Mouse (Mus musculus) heart, adult 9 months (tissue): Measurements from ENCODE around the gene Nup210.

Source experiments
- DNase-seq, 2 experiments: peaks; one replicate each; pipeline ENCODE4 v3.0.0; 2022; ENCODE audit warnings: low spot score in 2 of 2

Gene Nup210

DNA sequence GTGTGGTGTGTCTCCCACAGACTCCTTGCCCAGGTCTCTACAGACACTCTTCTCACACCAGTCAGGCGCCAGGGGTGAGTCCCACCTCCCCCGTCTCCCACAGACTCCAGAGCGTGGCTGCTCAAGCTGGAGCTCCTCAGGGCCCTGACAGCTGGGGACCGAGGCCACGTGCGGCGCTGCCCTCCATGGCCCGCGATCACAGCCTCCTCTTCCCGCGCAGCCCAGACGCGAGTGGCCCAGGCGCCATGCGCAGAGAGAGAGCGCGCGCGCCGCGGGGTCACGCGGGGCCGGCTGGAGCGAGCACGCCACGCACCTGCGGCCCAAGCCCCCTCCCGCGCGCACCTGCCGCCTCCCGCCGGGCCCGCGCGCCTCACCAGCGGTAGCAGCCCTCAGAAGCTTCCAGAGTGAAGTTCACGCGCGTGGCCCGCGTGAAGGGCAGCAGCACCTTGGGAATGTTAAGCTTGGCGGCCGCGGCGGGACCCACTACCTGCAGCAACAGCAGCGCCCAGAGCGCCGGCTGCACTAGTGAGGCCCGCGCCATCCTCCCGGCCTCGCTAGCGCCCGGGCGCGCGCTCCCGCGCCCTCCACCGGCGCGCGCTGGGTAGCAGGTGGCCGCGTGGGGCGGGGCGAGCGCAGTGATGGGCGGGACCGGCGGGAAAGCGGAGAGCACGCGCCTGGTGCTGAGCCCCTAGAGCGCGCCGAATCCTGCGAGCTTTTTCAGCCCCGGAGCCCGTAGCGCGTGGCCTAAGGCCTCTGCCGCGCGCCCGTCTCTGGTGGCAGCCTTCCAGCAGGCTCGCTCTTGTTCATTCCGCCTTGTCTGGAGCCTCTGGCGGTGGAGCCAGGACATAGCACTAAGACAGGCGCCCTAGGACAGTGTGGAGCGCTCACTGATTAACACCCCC is at the start of gene Nup210:
TSS of gene Nup210 (minus strand) at position 586 of the 902 bp plus-strand sequence.
- DNase-seq = peak; percentile 91

DNA sequence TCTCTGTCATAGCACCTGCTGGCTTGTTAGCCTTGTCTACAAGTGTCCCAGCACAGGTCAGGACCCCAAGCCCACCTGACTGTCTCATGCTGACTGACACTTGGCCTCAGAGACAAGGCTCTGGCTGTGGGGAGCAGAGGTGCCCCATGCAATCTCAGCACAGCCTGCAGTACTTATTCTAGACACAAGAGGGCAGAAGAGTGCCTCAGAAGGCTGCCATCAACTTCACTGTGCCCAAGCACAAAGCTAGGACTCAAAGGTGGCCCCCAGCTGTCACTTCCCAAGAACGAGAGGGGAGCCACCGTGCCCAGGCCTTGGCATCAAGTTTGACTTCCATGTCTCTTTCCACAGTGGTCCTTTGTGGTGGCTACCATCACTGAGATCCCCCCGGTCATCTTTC is 48.6 kb upstream of the Nup210 start:
- DNase-seq = peak; percentile 37 to 64

- no peak for DNase-seq
These were observed 48.0 kb upstream of the Nup210 start for GRCm38 (mm10) chr6:91164584-91164983.

GRCm38 (mm10) chr6:91163195-91163911 is 46.7 kb upstream of the Nup210 start:
- no peak for DNase-seq

DNA sequence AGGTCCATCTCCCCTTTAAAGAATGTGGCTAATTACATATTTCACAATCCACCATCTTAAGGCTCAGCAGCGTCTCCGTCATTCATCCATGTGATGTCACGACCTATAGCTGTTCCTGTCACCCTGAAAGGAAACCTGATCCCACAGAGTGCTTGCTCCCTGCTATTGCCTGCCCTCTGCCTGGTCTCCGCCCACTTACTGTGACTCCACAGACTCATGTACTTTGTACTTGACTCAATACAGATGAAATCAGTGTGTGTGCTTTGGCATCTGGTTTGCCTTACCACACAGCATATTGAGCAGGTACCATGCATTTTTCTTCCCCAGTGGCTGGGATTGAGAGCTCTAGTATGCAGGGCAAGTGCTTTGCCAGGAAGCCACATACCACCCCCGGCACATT is 45.7 kb upstream of the Nup210 start:
- DNase-seq = no peak

DNA sequence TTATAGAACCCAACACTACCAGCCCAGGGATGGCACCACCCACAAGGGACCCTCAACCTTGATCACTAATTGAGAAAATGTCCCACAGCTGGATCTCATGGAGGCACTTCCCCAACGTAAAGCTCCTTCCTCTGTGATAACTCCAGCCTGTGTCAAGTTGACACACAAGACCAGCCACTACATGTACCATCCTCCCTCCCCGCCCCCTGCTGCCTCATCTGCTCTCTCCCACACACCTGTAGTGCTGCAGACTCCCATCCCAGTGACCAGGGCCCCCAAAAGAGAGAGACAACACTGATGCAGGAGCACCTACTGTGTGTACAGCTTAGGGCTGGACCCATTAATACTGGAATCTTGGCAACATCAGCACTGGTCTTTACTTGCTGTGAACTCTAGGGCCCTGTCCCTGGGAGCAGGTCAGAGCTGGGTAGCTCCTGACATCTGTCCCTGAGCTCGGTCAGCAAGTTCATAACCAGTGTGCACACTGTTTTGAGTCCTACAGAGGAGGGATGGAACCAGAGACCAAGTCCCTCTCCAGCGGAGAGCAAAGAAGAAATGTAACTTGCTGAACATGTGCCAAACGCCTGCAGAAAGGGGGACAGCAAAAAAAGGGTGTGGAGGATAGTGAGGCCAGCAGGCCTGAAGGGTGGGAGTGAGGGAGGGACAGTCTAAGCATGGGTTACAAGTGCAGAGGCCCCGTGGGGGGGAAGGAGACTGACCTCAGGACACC is 45.0 kb upstream of the Nup210 start:
- DNase-seq = no peak

DNA sequence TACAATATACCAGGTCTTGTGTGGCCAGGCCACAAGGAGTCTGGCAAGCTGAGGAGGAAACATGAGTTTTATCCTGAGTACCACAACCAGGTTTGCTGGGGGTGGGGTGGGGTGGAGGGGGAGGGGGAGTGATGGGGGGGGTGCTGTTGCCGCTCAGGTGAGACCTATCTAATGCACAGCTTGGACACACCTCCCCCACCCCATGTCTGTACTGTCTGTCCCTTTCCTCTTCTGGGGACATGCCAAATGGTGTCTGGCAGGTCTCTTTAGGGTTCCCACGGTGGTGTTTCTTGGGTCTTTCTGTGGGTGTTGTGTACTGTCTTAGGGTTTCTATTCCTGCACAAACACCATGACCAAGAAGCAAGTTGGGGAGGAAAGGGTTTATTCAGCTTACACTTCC is 44.3 kb upstream of the Nup210 start:
- DNase-seq = no peak

DNA sequence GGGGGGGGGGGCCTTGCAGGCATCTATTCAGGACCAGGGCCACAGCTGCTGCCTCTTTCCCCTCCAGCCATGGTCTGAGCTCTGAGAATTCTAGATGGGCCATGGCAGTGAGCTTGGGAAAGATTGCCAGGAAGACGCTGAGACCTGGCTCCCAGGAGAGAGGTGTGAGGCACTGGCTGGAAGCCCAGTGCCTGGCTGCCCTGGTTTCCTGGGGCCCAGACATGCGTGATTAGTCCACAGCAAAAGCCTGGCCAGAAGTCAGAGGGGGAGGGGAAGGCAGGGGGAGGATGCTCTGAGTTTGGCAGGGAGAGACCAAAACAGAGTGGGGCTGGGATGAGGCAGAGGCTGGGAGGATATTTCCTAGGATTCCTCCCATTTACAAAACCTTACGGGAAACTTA is 43.8 kb upstream of the Nup210 start:
- peak; percentile 62 to 76 for DNase-seq

DNA sequence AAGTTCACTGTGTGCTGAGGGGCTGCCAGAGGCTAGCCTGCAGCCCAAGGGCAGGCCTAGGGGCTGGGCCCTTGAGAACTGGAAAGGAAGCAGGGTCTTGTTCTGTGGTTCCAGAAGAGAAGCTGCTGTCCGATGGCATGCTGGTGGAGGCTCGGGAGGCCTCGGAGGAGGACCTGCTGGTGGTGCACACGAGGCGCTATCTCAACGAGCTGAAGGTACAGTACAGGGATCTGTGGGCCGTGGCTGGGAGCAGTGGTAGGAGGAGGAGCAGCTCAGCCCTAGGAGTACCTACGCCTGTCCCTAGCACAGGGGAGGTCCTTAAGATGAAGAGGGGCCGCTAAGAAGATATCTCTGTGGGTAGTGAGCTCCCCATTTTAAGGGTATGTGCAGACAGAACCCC is 42.4 kb upstream of the Nup210 start:
- no peak for DNase-seq

DNA sequence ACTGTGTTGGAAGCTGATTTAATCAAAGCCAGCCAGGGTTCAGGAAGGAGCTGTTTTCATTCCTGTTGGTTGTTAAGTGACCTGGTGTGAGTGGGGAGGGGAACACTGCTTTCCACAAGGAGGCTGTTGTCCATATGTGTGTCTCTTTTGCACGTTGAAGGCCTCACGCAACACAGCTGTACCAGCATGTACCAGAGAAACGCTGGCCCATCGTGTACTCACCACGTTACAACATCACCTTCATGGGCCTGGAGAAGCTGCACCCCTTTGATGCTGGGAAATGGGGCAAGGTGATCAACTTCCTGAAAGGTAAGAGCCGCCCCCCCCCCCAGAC is 40.6 kb upstream of the Nup210 start:
- no peak for DNase-seq

DNA sequence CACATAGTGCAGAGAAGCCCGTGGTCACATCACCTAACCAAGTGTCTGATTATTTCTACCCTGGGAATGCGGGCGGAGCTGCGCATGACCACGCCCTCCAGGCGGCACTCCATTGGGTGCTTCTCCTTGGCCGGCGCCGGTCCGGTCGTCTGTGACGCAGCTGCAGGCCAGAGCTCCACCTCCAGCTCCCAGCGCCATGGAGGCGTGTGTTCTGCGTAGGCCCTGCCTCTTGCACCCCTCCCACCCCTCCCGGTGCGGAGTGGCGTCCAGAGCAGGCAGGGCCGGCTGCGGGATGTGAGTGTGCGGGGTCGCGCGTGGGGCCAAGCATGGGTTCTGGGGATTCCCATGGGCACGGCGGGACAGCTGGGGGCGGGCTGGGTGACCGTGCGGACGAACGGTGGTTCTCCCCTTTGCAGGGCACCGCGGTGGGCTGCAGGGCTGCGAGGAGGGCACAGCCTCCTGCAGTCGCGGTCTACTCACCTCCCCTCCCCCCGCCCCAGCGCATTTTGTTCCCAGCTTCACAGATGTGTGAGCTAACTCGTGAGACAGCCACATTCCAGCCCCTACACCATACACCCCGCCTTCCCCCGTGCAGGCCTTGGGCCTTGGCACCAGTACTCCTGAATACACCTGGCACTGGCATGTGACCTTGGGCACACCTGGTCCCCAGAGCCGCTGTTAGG is 40.1 kb upstream of the Nup210 start, which contains the start of gene Hdac11:
TSS of gene Hdac11 (plus strand) at position 112 of the 683 bp plus-strand sequence.
- peak; percentile 89 to 90 for DNase-seq

DNA sequence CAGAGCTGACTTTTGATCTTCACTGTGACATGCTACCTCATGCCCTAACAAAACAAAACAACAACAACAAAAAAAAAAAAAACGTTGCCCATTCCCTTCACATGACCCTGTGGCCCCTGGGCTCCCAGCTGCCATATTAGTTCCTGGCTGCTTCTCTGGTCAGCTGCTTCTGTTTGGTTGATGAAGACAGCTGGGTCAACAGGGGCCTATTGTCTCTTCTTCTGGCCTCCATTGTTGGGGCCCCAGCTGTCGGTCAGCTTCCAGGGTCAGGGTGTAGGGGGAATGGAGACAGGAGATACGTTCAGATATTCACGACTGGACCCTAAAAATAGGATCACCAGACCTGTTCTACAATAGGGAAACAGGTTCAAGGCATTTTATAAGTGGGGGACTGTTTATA is 39.4 kb upstream of the Nup210 start:
- no peak for DNase-seq

DNA sequence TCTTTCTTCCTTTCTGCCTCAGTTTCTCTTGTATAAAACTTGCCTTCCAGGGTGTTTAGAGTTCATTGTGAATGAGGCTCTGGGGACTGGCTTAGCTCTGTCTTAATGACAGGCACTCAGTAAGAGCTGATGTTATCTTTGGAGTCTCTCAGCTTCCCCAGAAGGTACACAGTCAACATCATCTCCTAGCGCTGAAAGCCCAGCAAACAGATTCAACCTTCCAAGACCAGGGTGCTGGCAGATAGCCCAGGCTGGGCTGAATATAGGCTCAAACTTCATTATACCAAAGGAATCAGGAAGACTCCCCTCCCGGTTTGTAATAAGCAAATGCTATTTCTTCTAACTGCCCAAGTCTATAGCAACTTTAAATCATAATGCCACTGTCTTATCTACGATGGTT is 38.7 kb upstream of the Nup210 start:
- DNase-seq = no peak

DNA sequence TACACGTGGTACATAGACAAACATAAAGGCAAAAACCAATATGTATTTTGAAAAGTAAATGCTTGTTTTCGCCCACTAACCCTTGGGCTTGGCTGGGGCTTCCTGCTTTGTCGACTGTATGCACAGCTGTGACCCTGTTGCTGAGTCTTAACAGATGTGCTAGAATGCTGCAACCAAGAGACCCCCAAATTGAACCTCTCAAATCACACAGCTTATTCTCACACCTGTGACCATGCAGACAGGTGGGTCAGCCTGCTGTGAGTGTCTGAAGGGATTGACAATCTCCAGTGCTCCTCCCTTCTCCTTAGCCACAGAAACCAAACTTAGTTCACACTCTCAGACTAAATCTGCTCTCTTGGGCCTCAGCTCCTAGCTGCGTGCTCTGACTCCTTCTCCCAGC is 38.1 kb upstream of the Nup210 start:
- no peak for DNase-seq

DNA sequence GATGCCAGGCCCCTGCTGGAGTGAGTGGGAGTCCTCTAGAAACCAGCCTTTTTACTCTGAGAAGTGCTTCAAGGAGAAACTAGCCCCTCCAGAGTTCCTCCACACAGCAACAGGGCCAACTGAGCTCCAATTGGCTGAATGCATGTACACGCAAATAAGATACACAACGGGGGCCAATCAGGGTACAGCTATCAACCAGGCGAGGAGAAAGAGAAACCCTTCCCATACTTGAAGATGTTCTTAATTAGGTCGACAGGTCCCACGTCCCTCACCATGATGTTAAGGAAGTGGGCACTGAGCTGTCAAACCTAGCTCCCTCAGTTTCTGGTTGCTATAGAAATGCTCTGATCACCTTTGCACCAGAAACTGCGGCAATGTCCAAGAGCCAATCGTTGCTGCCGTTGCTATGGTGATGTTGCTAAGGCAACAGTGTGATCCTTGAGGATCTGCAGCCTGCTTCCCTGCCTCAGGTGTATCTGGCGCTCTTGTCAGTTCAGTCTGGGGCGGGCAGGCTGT is 37.0 kb upstream of the Nup210 start:
- no peak for DNase-seq

GRCm38 (mm10) chr6:91152892-91153548 is 36.4 kb upstream of the Nup210 start:
- no peak for DNase-seq

GRCm38 (mm10) chr6:91147152-91147770 is 30.6 kb upstream of the Nup210 start:
- no peak for DNase-seq

DNA sequence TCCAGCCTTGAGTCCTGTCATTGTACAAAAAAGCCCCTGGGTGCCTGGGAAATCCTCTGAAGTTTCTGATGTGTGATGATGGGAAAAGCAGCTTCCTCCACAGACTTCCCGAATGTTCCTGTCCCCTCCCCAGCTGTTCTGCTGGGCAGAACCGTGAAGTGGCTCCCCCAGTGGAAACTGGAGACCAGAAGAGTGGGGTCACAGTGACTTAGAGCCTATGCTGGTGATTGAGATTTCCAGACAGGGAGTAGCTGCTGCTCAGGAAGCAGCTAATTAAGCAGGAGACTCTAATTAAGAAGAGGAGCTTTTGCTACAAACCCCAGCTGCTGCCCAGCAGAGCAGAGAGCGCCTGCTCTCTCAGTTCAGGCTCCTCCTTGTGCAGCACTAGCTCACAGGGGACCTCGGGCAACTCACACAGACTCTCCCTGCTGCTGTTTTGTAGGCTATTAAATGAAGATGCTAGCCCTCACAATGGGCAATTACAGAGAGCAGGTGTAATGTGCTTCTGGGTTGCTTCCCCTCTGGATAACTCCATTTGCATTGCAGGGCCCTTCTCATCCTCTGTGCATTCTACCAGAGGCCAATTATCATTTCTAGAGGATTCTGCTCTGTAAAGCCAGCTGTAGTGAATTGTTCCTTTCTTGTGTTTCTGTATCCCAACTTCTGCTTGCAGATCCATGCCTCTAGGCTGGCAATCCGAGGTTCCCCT is 30.0 kb upstream of the Nup210 start:
- DNase-seq = no peak

GRCm38 (mm10) chr6:91145572-91145971 is 28.9 kb upstream of the Nup210 start:
- no peak for DNase-seq

- no peak for DNase-seq
These were observed 28.4 kb upstream of the Nup210 start for GRCm38 (mm10) chr6:91145056-91145455.
